Mouse (Mus musculus) liver, embryonic 14.5 days (tissue): ENCODE measurements at regions not wholly inside any gene's neighbourhood (a gene's known extent, or its start where the extent isn't known, plus 50 kb on each side); places are given as distances from the start of the nearest gene placed in this dataset.

Experiments
- CTCF ChIP-seq: IDR thresholded peaks from 2 replicates; pipeline ENCODE4 v1.5.1; 2016; ENCODE audit warnings: antibody characterized with exemption, low read depth, control low read depth
- EP300 ChIP-seq: IDR thresholded peaks from 2 replicates; pipeline ENCODE4 v1.6.1; 2016; ENCODE audit warnings: antibody characterized with exemption, low read depth

DNA sequence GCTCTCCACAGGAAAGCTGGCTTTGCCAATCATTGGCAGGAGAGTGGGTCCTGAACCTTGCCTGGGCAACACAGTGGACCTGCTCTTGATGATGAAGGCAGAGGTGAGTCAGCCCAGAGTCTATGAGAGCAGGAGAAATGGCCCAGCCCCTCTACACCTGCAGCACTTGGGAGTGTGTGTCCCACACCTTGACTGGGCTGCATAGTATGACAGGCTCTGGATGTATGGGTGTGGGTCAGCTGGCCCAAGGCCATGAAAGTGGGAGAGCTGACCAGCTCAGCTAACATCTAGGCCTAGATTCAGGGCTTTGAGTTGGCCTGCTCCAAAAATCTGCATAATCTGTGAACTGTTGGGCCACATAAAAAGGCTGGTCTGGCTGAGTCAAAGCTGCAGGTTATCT lies 292.7 kb upstream of the Crbn start:
- TF ChIP-seq CTCF, result no peak
- TF ChIP-seq EP300, result no peak
